Mouse (Mus musculus): ENCODE measurements at regions not wholly inside any gene's neighbourhood (a gene's known extent, or its start where the extent isn't known, plus 50 kb on each side); places are given as distances from the start of the nearest gene placed in this dataset.
"Not testable (repeated sequence)": the region's sequence is repeated elsewhere in the genome, so short reads cannot be mapped to it uniquely, and the experiment has no call there.

DNA sequence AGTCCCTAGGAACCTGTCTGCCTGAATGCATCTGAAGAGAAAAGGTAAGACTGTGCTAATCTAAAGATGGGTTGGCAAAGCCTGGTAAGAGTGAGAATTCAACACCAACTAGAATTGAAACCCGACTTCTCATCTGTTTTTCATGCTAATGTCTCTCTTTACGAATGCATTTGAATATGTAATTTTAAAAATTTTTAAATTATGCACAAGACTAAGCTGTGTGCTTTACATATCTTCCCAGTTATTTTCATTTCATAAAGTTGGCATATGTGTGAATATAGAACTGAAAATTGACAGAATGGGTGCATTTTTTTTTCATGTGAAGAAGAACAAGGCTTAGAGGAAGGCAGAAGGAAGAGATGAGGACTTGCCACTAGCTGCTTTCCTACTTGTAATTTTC lies 267.2 kb upstream of the Ube2e3 start:
- no peak for DNase-seq (ENCODE audit: low read depth, low spot score)

DNA sequence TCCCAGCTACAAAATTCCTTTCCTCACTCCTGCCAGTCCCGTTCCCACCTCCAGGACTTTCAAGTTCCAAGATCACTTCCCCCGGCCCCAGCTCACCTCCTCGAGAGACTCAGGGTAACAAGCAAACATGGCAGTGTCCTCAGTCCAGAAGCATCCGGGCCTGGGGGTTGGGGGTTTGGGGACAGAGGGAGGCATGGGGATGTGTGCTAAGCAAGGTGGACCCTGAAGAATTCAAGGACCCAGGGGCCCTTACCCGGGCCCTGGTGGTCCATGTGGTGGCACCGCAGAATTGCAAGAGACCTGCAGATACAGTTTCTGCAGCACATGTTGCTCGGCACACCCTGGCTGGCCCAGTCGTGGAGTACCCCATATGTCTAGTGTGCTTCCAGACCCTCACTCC lies 269.9 kb upstream of the Ube2e3 start:
- DNase-seq (ENCODE audit: low read depth, low spot score), result no peak

DNA sequence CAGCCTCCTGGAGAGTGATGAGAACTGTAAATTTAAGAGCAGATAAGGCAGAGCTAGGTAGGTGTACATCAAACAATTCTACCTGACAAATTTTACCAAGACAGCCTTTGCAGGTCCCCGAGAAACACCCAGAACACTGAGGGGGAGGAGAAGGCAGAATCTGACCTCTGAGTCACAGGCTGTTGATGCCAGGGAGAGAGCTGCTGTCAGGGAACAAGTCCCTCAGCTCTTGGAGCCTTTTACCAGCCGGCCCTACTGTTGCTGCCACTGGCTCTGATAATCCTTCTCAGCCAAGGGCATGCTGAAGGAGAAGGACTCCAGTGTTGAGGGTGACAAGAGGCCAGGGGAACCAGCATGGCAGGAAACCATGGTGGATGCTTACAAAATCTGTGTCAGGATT lies 271.7 kb upstream of the Ube2e3 start:
- DNase-seq (ENCODE audit: low read depth, low spot score), result no peak

DNA sequence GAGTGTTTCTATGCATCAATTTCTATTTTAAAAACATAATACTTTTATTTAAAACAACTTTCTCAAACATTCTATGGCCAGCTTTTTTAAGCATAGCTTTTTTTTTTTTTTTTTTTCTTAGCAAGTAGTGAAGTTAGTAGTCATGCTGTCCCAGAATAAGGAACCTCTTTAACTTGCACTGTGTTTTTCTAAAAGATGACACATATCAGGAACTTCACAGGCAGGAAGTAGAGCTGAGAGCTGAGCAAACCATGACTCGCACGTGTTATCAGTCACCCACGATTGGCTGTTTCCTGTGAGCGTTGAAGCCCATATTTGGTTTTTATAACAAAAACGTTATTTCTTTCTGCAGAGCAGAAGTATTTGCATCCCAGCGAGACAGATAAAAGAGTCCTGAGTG lies 287.9 kb upstream of the Ube2e3 start:
- no peak for DNase-seq (ENCODE audit: low read depth, low spot score)

DNA sequence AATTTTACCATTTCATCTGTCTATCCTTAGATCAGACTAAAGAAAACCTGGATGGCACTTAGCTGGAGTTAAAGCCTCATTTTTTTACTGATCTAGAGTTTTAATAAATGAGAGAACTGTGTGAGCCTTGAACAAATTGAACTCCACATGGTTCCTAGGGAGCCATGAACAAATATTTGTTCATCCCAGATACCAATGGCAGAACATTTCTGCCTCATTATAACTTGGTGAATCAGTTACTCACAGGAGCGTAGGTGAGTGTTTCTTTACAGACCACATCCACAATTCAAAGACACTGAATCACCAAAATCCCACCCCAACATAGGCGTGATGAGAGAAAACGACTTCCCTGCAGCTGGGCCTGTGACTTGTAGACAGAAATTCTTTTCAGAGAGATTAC lies 295.4 kb upstream of the Ube2e3 start:
- DNase-seq (ENCODE audit: low read depth, low spot score), result no peak

DNA sequence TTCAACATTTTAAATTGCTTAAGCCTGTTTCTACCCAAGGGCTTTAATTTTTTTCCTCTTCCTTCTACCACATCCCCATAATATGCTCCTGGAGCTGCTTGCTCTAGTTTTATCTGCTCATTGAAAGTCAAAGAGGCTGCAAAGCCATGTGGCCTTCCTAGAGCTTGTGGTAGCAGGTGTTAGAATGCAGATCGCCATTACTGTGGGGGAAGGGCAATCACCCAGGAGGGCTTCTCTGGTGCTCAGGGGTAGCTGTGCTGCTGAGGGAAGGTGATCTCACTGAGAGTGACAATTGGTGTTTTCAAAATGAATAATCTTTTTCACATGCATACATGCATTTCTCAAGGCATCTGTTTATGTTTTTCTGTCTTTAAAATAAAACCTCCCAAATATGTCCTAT lies 309.8 kb upstream of the Ube2e3 start:
- DNase-seq (ENCODE audit: low read depth, low spot score), result no peak

DNA sequence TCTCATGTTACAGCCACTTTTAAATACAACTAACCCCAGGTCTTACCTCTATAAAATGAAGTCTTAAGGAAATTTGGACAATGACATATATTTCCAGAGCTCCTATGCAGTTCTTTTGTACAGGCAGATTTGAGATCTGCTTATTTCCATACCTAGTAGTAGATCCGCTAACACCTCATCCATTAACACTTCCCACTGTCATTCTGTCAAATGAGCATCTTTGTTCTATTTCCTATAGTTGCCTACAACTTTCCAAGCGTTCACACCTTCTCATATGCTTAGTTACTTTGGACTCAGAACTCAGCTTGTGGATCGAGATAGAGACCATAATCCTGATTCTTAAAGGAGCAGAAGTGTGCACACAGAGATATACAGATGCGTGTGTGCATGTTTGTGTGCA lies 316.8 kb upstream of the Ube2e3 start:
- DNase-seq (ENCODE audit: low read depth, low spot score), result no peak

DNA sequence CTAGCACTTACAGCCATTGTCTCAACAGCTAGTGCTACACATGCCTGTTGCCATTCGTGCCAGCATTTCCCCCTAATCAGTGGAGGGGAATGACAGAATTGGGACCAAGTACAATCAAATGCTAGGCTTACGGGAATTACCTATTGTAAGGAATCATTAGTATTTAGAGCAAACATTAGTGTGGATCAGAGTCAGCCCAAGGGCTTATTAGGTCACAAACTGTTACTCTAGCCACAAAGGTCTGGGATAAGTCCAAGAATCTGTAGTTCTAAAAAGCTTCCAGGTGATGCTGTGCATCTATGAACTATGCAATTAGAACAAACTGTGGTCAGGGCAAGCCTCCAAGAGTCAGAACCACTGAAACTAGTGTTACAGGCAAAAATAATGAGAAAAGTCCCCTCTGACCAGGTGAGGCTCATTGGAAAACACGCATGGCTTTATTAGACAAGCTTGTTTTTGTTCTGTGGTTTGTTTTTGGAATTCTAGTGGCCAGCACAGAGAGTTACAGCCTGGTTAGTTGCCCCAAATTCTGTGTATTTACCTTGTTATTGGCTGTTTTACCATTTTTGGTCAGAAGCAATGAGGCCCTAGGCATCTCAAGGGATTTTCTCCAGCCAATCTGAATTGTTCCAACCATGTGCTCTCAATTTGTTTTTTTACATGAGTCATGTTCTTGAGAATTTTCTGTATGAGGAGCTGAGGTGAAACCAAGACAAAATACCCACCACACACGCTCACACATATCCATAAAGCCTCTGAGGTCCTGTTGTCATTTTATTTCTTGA lies 319.0 kb upstream of the Ube2e3 start:
- DNase-seq (ENCODE audit: low read depth, low spot score), result no peak

DNA sequence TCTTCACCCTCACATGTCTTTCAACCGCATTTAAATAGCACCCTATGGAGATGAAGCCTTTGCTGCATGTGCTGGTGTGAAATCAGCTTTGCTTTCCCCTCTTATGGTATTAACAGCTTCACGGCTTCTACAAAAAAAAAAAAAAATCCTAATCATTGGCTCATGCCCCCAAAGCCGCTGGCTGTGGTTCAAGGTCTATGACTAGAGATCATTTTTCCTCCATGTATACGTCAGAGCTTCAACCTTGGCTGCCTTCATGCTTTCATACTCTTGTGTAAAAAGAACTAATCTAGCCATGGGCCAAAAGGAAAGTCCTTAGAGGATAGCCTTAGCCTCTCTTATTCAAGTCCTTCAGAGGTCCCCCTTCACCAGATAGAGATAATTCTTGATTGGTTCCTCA lies 320.6 kb upstream of the Ube2e3 start:
- DNase-seq (ENCODE audit: low read depth, low spot score), result no peak

DNA sequence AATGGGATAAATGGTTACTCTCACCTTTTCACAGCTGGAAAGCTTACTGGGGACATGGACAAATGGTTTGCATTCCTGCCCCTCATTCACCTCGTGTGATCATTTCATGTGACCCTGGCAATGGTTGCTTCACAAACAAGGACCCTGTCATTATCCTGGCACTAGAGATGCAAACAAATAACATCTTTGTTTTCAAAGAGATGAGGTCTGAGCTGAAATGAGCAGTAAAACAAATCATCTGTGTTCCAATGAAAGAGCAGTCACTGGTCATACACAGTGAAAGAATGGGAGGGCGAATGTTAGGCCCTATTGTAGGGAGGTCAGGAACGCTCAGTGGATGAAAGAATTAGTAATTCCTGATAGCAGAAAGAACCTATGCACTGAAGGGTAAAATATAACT lies 327.5 kb upstream of the Ube2e3 start:
- no peak for DNase-seq (ENCODE audit: low read depth, low spot score)

DNA sequence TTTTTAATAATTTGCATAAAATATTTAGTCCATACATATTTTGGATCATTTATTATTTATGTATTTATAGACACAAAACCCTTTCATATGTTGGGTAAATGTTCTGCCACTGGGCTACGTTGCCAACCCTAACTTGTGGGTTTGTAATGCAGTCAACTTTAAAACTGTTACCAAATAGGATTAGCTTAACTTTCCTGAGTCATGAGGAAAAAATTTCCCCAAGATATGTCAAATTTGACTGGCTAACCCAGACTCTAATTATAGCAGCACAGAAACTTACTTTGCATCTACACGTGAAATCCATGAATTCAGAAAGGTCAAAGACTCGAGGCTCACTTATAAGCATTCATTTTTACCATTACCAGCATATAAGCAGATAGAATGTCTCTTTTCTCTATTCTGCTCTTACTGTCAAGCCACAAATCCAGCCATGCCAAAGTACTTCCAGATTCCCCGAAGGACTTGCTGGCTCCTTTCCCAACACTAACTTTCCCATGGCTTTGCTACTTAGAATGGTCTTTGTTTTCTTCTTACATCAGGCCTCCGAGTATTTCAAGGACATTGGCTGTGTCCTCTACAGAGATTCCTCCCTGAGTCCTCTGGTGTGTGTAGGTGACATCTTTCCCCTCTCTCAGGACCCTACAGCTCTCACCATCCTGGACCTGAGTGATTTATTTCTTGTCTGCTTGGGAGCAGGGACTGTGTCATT lies 328.2 kb upstream of the Ube2e3 start:
- DNase-seq (ENCODE audit: low read depth, low spot score), result no peak

DNA sequence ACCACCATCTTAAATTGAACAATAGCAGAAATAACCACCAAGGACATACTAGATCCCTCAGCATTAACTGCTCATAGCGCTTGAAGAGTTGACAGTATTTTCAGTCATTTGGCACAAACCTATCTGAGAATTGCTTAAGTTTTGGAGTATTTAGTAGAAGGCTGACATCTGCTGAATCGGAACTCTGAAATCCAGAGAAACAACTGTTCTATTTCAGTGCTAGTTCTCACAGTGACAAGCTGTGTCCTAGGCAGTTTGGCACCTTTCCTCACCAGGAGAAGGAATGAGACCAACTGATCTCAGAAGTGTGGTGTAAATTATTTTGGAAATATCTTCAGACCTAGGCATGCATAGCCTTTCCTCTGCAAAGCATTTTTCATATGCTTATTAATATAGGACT lies 330.4 kb upstream of the Ube2e3 start:
- no peak for DNase-seq (ENCODE audit: low read depth, low spot score)

DNA sequence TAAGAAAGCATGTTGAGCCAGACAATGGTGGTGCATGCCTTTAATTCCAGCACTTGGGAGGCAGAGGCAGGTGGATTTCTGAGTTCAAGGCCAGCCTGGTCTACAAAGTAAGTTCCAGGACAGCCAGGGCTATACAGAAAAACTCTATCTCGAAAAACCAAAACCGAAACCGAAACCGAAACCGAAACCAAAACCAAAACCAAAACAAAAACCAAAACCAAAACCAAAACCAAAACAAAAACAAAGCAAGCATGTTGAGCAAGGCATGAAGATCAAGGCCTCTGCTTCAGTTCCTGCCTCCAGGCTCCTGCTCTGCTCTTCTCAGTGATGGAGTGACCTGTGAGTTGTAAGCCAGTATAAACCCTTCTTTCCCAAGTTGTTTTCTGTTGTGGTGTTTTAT lies 334.0 kb upstream of the Ube2e3 start:
- DNase-seq (ENCODE audit: low read depth, low spot score), result not testable (repeated sequence)

DNA sequence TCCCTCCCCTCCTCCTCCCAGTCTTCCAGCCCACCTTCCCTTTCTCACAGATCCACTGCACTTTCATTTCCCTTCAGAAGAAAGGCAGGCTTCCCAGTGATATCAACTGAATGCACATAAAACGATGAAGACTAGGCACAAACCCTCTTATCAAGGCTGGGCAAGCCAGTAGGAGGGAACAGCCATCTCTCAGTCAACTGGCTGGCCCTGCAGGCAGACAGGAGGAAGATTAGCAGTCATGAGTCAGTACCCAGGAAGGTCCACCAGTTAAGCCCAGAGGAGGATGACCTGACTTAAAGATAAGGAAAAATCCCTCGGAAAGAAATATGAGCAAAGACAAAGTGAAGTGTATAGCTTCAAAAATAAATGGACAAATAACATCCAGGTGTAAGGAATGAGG lies 337.4 kb upstream of the Ube2e3 start:
- no peak for DNase-seq (ENCODE audit: low read depth, low spot score)

DNA sequence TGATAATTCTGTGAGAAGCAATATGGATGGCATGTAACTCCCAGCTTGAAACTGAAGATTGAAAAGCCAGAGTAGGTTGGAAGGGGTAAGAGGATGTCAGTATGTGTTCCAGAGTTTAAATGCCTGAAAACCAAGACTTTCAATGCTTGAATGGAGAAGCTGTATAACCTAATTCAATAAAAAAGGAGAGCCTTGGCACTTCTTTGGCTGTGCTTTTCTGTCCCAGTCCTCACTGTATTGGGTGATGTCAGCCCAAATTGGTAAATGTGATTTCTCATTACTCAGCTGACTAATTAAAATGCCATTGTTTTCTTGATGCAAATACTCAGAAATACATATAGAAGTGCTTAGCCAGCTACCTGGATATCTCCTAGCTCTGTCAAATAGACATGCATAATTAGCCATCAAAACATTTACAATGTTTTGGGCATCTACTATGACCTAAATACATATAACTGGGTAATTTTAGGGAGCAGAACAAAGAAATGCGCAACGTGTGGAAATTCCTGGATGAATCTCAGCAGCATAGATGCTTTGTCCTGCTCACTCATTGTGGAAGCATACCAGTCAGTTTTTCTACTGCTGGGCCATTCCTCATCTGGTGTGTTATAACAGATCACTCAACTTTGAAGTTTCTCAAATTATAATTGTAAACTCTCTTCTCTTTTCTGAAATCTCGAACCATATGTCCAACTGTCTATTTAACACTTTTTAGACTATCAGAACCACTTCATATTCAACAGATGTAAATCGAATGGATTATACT lies 347.5 kb upstream of the Ube2e3 start:
- no peak for DNase-seq (ENCODE audit: low read depth, low spot score)

DNA sequence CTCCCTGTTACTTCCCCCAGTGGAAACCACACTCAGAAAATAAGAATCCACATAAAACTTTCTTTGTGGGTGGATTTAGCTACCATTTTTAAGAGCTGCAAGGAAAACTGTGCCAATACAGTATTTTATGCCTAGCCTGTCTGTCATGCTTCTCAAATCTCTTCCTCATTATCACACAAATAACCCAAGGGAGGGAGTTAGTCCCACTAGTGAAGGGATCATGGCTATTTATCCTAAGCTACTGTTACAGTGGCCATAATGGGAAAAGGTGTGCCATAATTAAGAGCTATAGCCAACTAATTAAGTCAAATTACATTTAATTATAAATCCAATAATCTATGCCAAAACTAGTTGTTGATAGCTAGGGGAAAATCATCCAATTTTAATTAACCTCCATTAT lies 374.8 kb upstream of the Ube2e3 start:
- DNase-seq (ENCODE audit: low read depth, low spot score), result no peak

DNA sequence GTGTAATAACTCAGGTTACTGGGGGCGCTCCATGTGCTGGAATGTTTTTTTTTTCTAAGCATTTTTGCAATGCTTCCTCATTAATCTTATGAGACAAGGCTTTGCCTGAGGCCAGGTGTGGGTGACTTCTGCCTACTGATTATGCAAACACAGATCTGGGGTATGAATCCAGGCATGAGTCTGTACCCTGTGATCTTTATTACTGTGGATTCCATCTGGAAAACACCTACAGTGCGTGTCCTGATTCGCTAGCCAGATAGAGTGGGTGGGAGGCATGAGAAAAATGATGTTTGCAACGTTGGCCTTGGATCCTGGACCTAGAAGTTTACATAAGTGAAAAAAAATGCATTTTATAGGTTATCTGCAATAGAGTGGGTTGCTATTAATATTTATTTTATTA lies 387.9 kb upstream of the Ube2e3 start:
- DNase-seq (ENCODE audit: low read depth, low spot score), result no peak

DNA sequence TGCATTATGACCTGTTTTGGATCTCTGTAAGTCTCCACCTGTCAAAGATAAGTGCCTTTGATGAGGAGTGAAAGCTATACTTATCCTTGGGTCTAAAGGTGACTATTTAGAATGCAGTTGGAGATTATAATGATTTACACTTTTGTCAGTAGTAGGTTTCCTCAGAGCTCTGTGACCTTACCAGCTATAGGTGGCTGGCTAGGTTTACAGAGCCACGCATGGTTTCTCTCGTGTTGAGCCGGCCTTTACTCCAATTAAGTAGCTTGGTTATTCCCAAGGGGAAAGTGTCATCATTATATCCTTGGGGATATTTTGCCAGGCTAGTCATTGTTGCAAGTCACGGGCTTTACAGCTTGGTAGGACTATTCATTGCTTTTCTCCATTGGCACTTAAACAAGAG lies 408.5 kb upstream of the Ube2e3 start:
- no peak for DNase-seq (ENCODE audit: low read depth, low spot score)

DNA sequence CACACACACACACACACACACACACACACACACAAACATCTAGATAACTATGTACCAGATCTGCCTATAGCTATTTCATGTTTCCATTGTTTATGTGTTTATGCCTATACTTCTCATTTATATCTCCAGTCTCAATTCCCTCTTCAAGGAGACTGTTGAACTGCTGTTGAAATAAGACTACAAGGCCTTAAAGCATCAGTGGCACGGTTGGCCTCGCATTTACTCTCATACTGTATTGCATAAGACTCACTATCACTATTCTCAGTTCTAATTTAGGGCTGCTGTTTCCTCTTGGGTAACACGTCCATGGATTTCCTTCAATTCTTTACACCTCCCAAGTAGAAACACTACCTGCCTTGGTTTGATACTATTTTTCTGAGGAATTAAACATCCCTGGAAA lies 414.5 kb upstream of the Ube2e3 start:
- no peak for DNase-seq (ENCODE audit: low read depth, low spot score)

DNA sequence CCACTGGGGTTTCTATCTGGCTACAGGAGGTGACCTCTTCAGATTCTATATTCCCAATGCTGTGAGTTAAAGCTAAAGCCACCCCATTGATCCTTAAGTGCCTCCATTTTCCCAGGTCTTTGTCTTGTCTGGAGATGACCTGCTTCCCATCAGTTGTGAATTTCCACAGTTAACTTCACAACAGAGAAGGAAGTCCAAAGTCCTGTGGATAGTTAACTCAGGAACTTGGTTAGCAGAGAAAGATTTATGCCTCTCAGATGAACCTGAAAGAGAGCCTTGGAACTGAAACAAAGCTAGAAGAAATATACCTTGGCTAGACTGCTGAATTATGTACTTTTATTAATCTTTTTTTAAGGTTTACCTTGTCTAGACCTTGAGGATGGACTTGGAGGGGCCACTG lies 431.1 kb upstream of the Ube2e3 start:
- DNase-seq (ENCODE audit: low read depth, low spot score), result no peak

DNA sequence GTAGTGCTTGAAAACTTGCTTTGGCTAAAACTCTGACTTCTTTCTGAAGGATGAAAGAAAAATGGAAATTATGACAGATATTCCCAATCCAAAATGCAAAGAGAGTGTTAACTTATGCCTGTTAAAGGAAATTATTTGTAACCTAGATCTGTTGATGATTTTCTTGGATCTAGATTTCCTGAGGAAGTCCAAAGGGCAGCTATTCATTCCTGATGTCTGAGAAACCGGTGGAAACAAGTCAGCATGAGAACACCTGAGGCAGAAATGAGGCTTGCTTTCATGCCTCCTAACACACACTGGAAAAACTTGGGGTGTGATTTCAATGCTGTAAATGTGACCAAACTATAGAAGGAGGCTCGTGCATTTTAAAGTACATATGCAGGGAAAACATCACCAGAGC lies 432.9 kb upstream of the Ube2e3 start:
- no peak for DNase-seq (ENCODE audit: low read depth, low spot score)

DNA sequence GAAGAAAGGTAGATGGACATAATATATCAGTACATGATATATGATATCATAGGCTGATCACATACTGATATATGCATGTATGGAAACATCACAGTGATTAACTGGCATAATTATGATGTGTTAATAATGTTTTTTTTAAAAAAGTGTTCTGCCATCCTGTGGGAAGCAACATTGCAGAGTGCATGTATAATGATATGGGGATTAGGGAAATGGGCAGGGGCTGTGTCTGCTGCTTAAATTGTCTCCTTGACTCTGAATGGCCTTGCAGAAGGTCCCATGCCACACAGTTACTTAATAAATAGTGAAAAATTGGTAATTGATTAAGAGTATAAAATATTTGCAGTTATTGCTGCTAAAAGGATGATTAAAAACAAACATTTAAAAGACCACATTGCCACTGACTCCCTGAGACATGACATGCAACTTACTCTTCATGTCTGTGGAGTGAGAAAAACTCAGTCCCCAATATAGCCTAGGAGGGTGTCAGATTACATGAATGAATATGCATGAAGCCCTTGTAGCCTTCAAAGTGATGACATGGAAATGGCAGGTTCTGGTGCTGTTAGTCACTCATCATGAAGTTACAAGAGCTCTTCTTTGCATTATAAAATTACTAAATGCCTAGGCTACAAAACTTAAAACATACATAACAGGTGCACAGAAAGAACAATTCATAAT lies 440.1 kb upstream of the Ube2e3 start:
- no peak for DNase-seq (ENCODE audit: low read depth, low spot score)

Data from c-Kit-negative CD71-positive TER-119-positive erythroid progenitor cells, embryonic 14.5 days (primary cell).